Mouse (Mus musculus): ENCODE measurements around the gene Vwa3b. TPM values are rescaled to one million over a fixed set of nuclear protein-coding genes. Genes with fewer than 3 reads are reported as not detected.

Gene Vwa3b
- polyA plus RNA-seq, 1 experiment from 2014 or later: not detected

DNA sequence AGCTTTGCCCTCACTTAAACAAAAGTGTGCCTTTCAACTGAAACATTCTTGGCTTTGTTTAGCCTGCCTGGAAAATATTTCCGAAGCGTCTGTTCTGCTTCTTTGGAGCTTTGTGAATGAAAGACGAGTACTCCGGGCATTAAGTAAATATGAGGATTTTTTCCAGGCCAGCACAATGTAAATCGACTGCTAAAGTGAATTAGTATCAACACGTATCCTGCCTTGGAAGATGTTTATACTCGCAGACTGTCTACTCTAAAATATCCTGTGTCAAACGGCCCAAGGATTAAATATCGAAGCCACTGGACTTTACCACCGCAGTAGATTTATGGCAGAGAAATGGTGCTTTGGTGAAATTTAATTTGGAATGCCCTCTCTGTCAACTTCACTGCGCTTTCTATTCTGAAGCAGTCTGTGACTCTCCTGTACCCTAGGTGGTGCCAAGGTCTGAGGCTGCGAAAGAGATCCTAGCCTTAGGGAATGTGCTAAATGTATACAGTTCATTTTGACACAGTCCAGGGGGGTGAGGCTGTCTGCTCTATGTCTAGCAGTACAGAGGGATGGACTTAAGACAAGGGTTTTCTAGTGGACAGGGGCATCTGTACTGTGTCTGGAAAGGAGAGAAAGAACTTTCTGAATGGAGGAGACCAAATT lies 98.4 kb downstream of the Vwa3b start:
- no peak for ATAC-seq (replicated peaks; ENCODE audit: low FRiP score)
- 78% methylated on average over 12 of the region's 12 CpGs for WGBS
- H3K9ac ChIP-seq (ENCODE audit: low read length): no peak overlapping the region
- H3K27ac ChIP-seq (ENCODE audit: low read depth, low read length): no peak overlapping the region
- H3K27me3 ChIP-seq (ENCODE audit: control insufficient read depth, insufficient read depth, low read length): no peaks in the 10 kb centered on the region
- no peaks in the 10 kb centered on the region for H3K36me3 ChIP-seq (ENCODE audit: control insufficient read depth, insufficient read depth, low read length)
- H3K4me2 ChIP-seq (ENCODE audit: low read depth, low read length, severe bottlenecking): no peak overlapping the region
- no peak overlapping the region for H3K4me3 ChIP-seq (ENCODE audit: low read depth, low read length)
- no peak for DNase-seq (ENCODE audit: low spot score)
- no peaks in the 10 kb centered on the region for H3K9me3 ChIP-seq (ENCODE audit: control insufficient read depth, low read length)
- no peaks in the 10 kb centered on the region for H3K4me1 ChIP-seq (replicated peaks; ENCODE audit: control insufficient read depth, insufficient read depth, low read length)

DNA sequence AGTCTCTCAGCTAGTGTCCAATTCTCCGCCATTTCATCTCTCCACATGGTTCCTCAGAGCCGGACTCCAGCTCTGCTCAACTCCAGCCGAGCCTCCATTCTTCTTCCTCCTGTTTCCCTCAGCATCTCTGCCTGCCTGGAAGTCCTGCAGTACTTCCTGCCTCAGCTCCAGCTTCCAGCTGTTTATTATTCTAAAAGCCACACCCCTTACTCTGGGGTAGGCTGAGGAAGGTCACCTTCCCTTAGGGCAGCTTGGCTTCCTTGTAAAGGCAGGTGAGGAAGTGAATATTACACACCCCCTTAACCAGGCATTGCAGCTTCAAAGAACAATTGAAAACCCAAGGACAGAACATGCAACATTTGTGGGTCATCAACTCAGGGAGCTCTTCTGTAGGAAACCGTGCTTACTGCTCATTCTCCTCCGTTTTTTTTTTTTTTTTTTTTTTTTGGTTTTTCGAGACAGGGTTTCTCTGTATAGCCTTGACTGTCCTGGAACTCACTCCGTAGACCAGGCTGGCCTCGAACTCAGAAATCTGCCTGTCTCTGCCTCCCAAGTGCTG lies 103.7 kb downstream of the Vwa3b start:
- ATAC-seq (replicated peaks; ENCODE audit: low FRiP score): no peak
- H3K9ac ChIP-seq (ENCODE audit: low read length): no peak overlapping the region

DNA sequence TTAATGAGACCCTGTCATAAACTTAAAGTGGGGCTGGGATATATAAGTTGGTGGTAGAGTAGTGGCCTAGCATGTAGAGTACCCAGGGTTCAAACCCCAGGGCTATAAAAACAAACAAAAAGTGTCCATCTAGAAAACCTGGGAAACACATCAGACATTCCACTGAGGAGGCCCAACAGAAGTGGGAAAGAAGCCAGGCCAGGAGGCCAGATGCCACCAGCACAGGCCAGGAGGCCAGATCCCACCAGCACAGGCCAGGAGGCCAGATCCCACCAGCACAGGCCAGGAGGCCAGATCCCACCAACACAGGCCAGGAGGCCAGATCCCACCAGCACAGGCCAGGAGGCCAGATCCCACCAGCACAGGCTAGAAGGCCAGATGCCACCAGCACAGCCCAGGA lies 104.8 kb downstream of the Vwa3b start:
- no peaks in the 10 kb centered on the region for H3K4me1 ChIP-seq (replicated peaks; ENCODE audit: control insufficient read depth, insufficient read depth, low read length)
- ATAC-seq (replicated peaks; ENCODE audit: low FRiP score) (no peak), DNase-seq (ENCODE audit: low spot score) (no peak)
- no peaks in the 10 kb centered on the region for H3K9me3 ChIP-seq (ENCODE audit: control insufficient read depth, low read length)
- no peaks in the 10 kb centered on the region for H3K27me3 ChIP-seq (ENCODE audit: control insufficient read depth, insufficient read depth, low read length)
- H3K4me3 ChIP-seq (ENCODE audit: low read depth, low read length): no peak overlapping the region
- no peak overlapping the region for H3K9ac ChIP-seq (ENCODE audit: low read length)
- H3K36me3 ChIP-seq (ENCODE audit: control insufficient read depth, insufficient read depth, low read length): no peaks in the 10 kb centered on the region
- no peak overlapping the region for H3K27ac ChIP-seq (ENCODE audit: low read depth, low read length)
- no peak overlapping the region for H3K4me2 ChIP-seq (ENCODE audit: low read depth, low read length, severe bottlenecking)

More for the DNA sequence above, 103.7 kb downstream of the Vwa3b start:
- H3K4me1 ChIP-seq (replicated peaks; ENCODE audit: control insufficient read depth, insufficient read depth, low read length): no peaks in the 10 kb centered on the region
- 88% methylated on average over 6 of the region's 8 CpGs for WGBS
- H3K27ac ChIP-seq (ENCODE audit: low read depth, low read length): no peak overlapping the region
- H3K9me3 ChIP-seq (ENCODE audit: control insufficient read depth, low read length): no peaks in the 10 kb centered on the region
- no peaks in the 10 kb centered on the region for H3K36me3 ChIP-seq (ENCODE audit: control insufficient read depth, insufficient read depth, low read length)
- H3K27me3 ChIP-seq (ENCODE audit: control insufficient read depth, insufficient read depth, low read length): no peaks in the 10 kb centered on the region
- DNase-seq (ENCODE audit: low spot score): peak; percentile 16
- H3K4me2 ChIP-seq (ENCODE audit: low read depth, low read length, severe bottlenecking): no peak overlapping the region
- no peak overlapping the region for H3K4me3 ChIP-seq (ENCODE audit: low read depth, low read length)

DNA sequence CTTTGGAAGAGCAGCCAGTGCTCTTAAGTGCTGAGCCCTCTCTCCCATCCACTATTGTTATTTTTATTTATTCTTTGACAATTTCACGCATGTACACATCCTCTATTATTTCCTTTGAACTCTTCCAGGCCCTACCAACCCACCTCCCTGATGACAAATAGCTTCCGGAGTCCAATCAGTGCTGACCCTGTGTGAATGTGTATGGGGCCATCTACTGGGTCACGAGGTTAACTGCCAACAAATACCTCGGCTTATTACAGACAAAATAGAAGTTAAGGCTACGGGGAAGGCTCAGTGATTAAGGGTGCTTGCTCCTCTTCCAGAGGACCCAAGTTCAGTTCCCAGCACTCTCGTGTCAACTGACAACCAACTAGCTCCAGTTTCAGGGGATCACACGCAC lies 106.0 kb downstream of the Vwa3b start:
- Histone ChIP-seq H3K4me1 (replicated peaks; ENCODE audit: control insufficient read depth, insufficient read depth, low read length) (no peaks in the 10 kb centered on the region), H3K36me3 (ENCODE audit: control insufficient read depth, insufficient read depth, low read length) (no peaks in the 10 kb centered on the region), H3K27me3 (ENCODE audit: control insufficient read depth, insufficient read depth, low read length) (no peaks in the 10 kb centered on the region), H3K9ac (ENCODE audit: low read length) (no peak overlapping the region), H3K4me2 (ENCODE audit: low read depth, low read length, severe bottlenecking) (no peak overlapping the region), H3K27ac (ENCODE audit: low read depth, low read length) (no peak overlapping the region), H3K9me3 (ENCODE audit: control insufficient read depth, low read length) (no peaks in the 10 kb centered on the region), H3K4me3 (ENCODE audit: low read depth, low read length) (no peak overlapping the region)
- WGBS: 68% methylated on average over 7 of the region's 7 CpGs
- DNase-seq (ENCODE audit: low spot score): peak; percentile 17
- ATAC-seq (replicated peaks; ENCODE audit: low FRiP score): no peak

DNA sequence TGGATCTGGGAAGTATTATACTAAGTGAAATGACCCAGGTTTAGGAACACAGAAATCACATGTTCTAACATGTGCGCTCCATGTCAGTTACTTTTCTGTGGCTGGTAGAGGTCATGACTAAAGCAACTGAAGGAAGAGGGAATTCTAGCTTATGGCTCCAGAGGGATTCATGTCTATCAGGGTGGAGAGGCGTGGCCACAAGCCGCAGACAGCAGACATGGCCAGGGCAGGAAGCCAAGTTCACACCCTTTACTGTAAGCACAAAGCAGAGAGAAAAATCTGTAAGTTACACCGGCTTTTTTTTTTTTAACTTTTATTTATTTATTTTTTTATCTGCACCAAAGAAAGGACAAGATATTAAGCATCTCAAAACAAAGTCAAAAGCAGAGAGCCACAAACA lies 119.6 kb downstream of the Vwa3b start:
- Histone ChIP-seq H3K4me3 (ENCODE audit: low read depth, low read length) (no peak overlapping the region), H3K27ac (ENCODE audit: low read depth, low read length) (no peak overlapping the region)
- 91% methylated on average over 4 of the region's 4 CpGs for WGBS

DNA sequence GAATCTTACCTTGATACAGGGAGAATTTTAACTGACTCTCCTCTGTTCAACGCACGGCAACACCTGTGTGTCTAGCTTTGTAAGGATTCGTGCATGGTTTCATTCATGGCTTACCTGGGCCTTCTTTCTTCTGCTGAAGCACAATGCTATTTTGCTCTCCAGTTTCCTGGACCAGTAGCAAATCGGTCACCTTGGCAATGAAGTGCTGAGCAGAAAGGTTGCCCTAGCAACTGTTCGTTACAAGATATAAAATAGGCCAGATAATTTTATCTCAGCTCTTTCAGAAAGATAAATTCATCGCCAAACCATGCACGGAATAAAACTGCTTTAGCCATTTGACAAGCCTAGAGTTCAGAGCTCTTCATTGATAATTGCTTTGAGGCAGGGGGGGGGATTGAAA lies 123.5 kb downstream of the Vwa3b start:
- Histone ChIP-seq H3K4me3 (ENCODE audit: low read depth, low read length) (no peak overlapping the region), H3K9ac (ENCODE audit: low read length) (no peak overlapping the region), H3K27ac (ENCODE audit: low read depth, low read length) (no peak overlapping the region), H3K4me1 (replicated peaks; ENCODE audit: control insufficient read depth, insufficient read depth, low read length) (no peaks in the 10 kb centered on the region), H3K27me3 (ENCODE audit: control insufficient read depth, insufficient read depth, low read length) (no peaks in the 10 kb centered on the region), H3K4me2 (ENCODE audit: low read depth, low read length, severe bottlenecking) (no peak overlapping the region), H3K36me3 (ENCODE audit: control insufficient read depth, insufficient read depth, low read length) (no peaks in the 10 kb centered on the region), H3K9me3 (ENCODE audit: control insufficient read depth, low read length) (no peaks in the 10 kb centered on the region)
- WGBS: 88% methylated on average over 7 of the region's 7 CpGs
- no peak for ATAC-seq (replicated peaks; ENCODE audit: low FRiP score)
- DNase-seq (ENCODE audit: low spot score): no peak

More for the DNA sequence above, 119.6 kb downstream of the Vwa3b start:
- DNase-seq (ENCODE audit: low spot score): no peak
- H3K27me3 ChIP-seq (ENCODE audit: control insufficient read depth, insufficient read depth, low read length): no peaks in the 10 kb centered on the region
- no peaks in the 10 kb centered on the region for H3K36me3 ChIP-seq (ENCODE audit: control insufficient read depth, insufficient read depth, low read length)
- H3K4me1 ChIP-seq (replicated peaks; ENCODE audit: control insufficient read depth, insufficient read depth, low read length): no peaks in the 10 kb centered on the region
- no peak overlapping the region for H3K9ac ChIP-seq (ENCODE audit: low read length)
- H3K9me3 ChIP-seq (ENCODE audit: control insufficient read depth, low read length): no peaks in the 10 kb centered on the region
- no peak overlapping the region for H3K4me2 ChIP-seq (ENCODE audit: low read depth, low read length, severe bottlenecking)
- no peak for ATAC-seq (replicated peaks; ENCODE audit: low FRiP score)

DNA sequence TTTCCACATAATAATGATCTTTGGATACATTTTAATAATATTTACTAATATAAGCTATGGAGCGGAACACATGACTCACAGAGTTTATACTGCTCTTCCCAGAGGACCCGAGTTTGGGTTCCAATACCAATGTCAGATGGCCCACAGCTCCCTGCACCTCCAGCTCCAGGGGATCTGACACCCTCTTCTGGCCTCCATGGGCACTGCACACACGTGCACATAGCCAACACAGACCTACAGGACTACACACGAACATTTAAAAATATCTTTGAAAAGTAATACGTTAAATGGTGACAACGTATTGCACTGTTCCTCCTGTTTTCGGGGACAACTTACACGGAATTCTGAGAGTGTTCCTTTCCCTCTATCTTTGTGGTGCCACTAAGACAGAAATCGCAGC lies 125.5 kb downstream of the Vwa3b start:
- Histone ChIP-seq H3K36me3 (ENCODE audit: control insufficient read depth, insufficient read depth, low read length) (no peaks in the 10 kb centered on the region), H3K9ac (ENCODE audit: low read length) (no peak overlapping the region), H3K9me3 (ENCODE audit: control insufficient read depth, low read length) (no peaks in the 10 kb centered on the region), H3K4me3 (ENCODE audit: low read depth, low read length) (no peak overlapping the region), H3K27ac (ENCODE audit: low read depth, low read length) (no peak overlapping the region), H3K4me1 (replicated peaks; ENCODE audit: control insufficient read depth, insufficient read depth, low read length) (no peaks in the 10 kb centered on the region), H3K27me3 (ENCODE audit: control insufficient read depth, insufficient read depth, low read length) (no peaks in the 10 kb centered on the region), H3K4me2 (ENCODE audit: low read depth, low read length, severe bottlenecking) (no peak overlapping the region)
- ATAC-seq (replicated peaks; ENCODE audit: low FRiP score) (no peak), DNase-seq (ENCODE audit: low spot score) (no peak)
- 95% methylated on average over 9 of the region's 9 CpGs for WGBS

DNA sequence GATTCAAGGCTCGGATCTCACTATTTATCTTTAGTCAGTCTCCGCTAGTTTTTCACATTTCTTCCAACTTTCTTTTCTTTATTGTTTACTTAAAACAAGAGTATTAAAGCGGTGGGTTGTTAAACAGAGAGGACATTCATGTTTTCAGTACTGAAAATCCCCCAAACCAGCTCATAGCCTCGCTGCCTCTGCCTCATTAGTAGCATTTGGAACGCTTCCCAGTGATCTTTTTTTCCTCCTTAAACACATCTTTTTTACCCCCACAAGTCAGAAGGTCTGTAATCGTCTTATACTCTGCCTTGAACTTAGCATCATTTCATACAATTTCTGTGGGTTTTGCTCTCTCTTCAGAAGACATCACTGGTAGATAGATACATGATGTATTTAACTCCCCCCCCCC lies 139.7 kb downstream of the Vwa3b start:
- DNase-seq (ENCODE audit: low spot score) (no peak), ATAC-seq (replicated peaks; ENCODE audit: low FRiP score) (no peak)
- Histone ChIP-seq H3K9me3 (ENCODE audit: control insufficient read depth, low read length) (no peaks in the 10 kb centered on the region), H3K27ac (ENCODE audit: low read depth, low read length) (no peak overlapping the region), H3K4me1 (replicated peaks; ENCODE audit: control insufficient read depth, insufficient read depth, low read length) (no peaks in the 10 kb centered on the region), H3K4me2 (ENCODE audit: low read depth, low read length, severe bottlenecking) (no peak overlapping the region), H3K36me3 (ENCODE audit: control insufficient read depth, insufficient read depth, low read length) (no peaks in the 10 kb centered on the region), H3K9ac (ENCODE audit: low read length) (no peak overlapping the region), H3K27me3 (ENCODE audit: control insufficient read depth, insufficient read depth, low read length) (no peaks in the 10 kb centered on the region), H3K4me3 (ENCODE audit: low read depth, low read length) (no peak overlapping the region)
- 63% methylated on average over 6 of the region's 6 CpGs for WGBS

DNA sequence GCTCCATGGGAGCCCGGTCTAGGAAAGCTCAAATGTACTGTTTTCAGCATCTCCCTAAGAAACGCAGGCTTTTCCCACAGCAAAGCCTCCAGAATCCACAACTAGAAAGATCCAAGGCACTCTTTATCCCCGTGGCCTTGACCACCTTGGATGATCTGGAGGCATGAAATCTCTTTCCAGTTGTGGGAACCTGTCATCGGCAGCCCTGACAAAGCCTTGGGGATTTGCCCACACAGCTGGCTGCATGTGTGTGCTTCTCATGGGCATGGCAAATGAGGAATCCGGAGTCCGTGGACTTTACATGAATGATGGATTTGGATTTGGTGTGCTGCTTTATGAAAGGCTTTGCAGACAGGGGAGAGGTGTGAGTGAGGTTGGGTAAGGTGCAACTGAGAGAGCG lies 141.5 kb downstream of the Vwa3b start:
- Histone ChIP-seq H3K4me2 (ENCODE audit: low read depth, low read length, severe bottlenecking) (no peak overlapping the region), H3K9me3 (ENCODE audit: control insufficient read depth, low read length) (no peaks in the 10 kb centered on the region), H3K36me3 (ENCODE audit: control insufficient read depth, insufficient read depth, low read length) (no peaks in the 10 kb centered on the region), H3K4me3 (ENCODE audit: low read depth, low read length) (no peak overlapping the region), H3K9ac (ENCODE audit: low read length) (no peak overlapping the region), H3K4me1 (replicated peaks; ENCODE audit: control insufficient read depth, insufficient read depth, low read length) (no peaks in the 10 kb centered on the region), H3K27me3 (ENCODE audit: control insufficient read depth, insufficient read depth, low read length) (no peaks in the 10 kb centered on the region), H3K27ac (ENCODE audit: low read depth, low read length) (no peak overlapping the region)
- no peak for DNase-seq (ENCODE audit: low spot score)
- WGBS: 81% methylated on average over 7 of the region's 7 CpGs
- no peak for ATAC-seq (replicated peaks; ENCODE audit: low FRiP score)

Measured in forebrain, embryonic 11.5 days (tissue).